Mouse (Mus musculus) embryonic facial prominence, embryonic 11.5 days (tissue): ENCODE data around the gene Tmem236. TPM values are rescaled to one million over a fixed set of nuclear protein-coding genes. Genes with fewer than 3 reads are reported as not detected.

Source experiments
- ATAC-seq: fragments of 200-750 bp; cut with Nextera tagmentation; replicated peaks from 2 replicates; pipeline ENCODE4 v1.8.0; 2017; ENCODE audit warnings: low read depth; ENCODE audit not compliant: insufficient number of reproducible peaks, low FRiP score, low TSS enrichment
- DNase-seq: peaks from one replicate; pipeline ENCODE4 v3.0.0-alpha.2; 2015; ENCODE audit warnings: low spot score
- H3K27ac ChIP-seq: fragments of 300-500 bp; sonication (generic); replicated peaks from 2 replicates; pipeline ENCODE4 v1.5.1; 2014; ENCODE audit warnings: mild to moderate bottlenecking, low read depth, low read length, control low read depth
- H3K27me3 ChIP-seq: fragments of 300-500 bp; sonication (generic); 2 replicates; pipeline ENCODE4 v1.6.1; 2014; ENCODE audit warnings: mild to moderate bottlenecking, low read length, moderate library complexity, mixed read lengths; ENCODE audit not compliant: control insufficient read depth, insufficient read depth
- H3K36me3 ChIP-seq: fragments of 300-500 bp; sonication (generic); replicated peaks from 2 replicates; pipeline ENCODE4 v1.6.1; 2014; ENCODE audit warnings: low read depth, mild to moderate bottlenecking, low read length, moderate library complexity, mixed read lengths; ENCODE audit not compliant: control insufficient read depth, insufficient read depth
- H3K4me1 ChIP-seq: fragments of 300-500 bp; sonication (generic); 2 replicates; pipeline ENCODE4 v1.6.1; 2014; ENCODE audit warnings: low read length, mixed read lengths; ENCODE audit not compliant: control insufficient read depth, insufficient read depth
- H3K4me2 ChIP-seq: fragments of 300-500 bp; sonication (generic); 2 replicates; pipeline ENCODE4 v1.6.1; 2014; ENCODE audit warnings: low read depth, mild to moderate bottlenecking, control low read depth, low read length, moderate library complexity
- H3K4me3 ChIP-seq: fragments of 300-500 bp; sonication (generic); 2 replicates; pipeline ENCODE4 v1.5.1; 2014; ENCODE audit warnings: low read depth, low read length, control low read depth
- H3K9ac ChIP-seq: fragments of 300-500 bp; sonication (generic); replicated peaks from 2 replicates; pipeline ENCODE4 v1.6.1; 2014; ENCODE audit warnings: mild to moderate bottlenecking, control low read depth, low read length
- H3K9me3 ChIP-seq: fragments of 300-500 bp; sonication (generic); replicated peaks from 2 replicates; pipeline ENCODE4 v1.6.1; 2016; ENCODE audit warnings: mild to moderate bottlenecking, low read length, inconsistent platforms, mixed read lengths; ENCODE audit not compliant: control insufficient read depth
- WGBS: fragments of 180-500 bp; shearing (Covaris S2); extraction: QIAGEN DNeasy Blood & Tissue Kit; methylation state at CpG from one replicate; pipeline ENCODE4 v1.1.7; 2014; 5-methylcytosine and 5-hydroxymethylcytosine counted together
- microRNA counts: library from miRNA; unstranded; fragments of <30 nt; microRNA quantifications from one replicate; lab custom pipeline; 2016
- microRNA-seq: library from miRNA; unstranded; fragments of <30 nt; microRNA quantifications from one replicate; pipeline ENCODE4, GENCODE M21; 2016; ENCODE audit warnings: borderline number of aligned reads
- polyA plus RNA-seq: library from polyadenylated mRNA; unstranded; fragments of >200 nt; fragmentation: Nextera tagmentation; extraction: Ambion mirVana; gene quantifications from 2 replicates; pipeline ENCODE4 v1.2.1, GENCODE M21; 2014

Gene Tmem236
- polyA plus RNA-seq, 1 experiment from 2014 or later: 0.06 TPM

GRCm38 (mm10) chr2:14262090-14262489 lies 87.8 kb downstream of the Tmem236 start:
- H3K27ac ChIP-seq: no peak overlapping the region
- DNase-seq: no peak
- H3K9ac ChIP-seq: no peak overlapping the region
- no peak overlapping the region for H3K4me2 ChIP-seq
- 90% methylated on average over 1 of the region's 1 CpGs for WGBS
- no peaks in the 10 kb centered on the region for H3K36me3 ChIP-seq
- H3K9me3 ChIP-seq: no peaks in the 10 kb centered on the region
- no peaks in the 10 kb centered on the region for H3K27me3 ChIP-seq
- no peaks in the 10 kb centered on the region for H3K4me1 ChIP-seq
- no peak overlapping the region for H3K4me3 ChIP-seq
- ATAC-seq: no peak

- no peak overlapping the region for H3K4me3 ChIP-seq
- H3K27me3 ChIP-seq: no peaks in the 10 kb centered on the region
- DNase-seq (no peak), ATAC-seq (no peak)
- no peaks in the 10 kb centered on the region for H3K9me3 ChIP-seq
- 71% methylated on average over 1 of the region's 1 CpGs for whole genome bisulfite sequencing
- H3K36me3 ChIP-seq: no peaks in the 10 kb centered on the region
- H3K9ac ChIP-seq: no peak overlapping the region
- H3K4me2 ChIP-seq: no peak overlapping the region
- no peaks in the 10 kb centered on the region for H3K4me1 ChIP-seq
- H3K27ac ChIP-seq: no peak overlapping the region
These were observed 94.8 kb downstream of the Tmem236 start for GRCm38 (mm10) chr2:14269160-14269559.

MicroRNAs encoded within 50 kb of the gene (microRNA counts, 519-probe panel; counts per million panel counts)
- microRNA mmu-miR-511 (lab: Ali Mortazavi, UCI): not detected

Small RNAs within 50 kb of the gene (microRNA-seq; reads per million reads assigned to microRNA genes)
- not detected for gene Mir511

Other genes starting within 250 kb of the Tmem236 start
- gene Hacd1, start 118.4 kb upstream of the Tmem236 start, polyA plus RNA-seq: 45.4 and 48.4 TPM in 2 replicates
- gene Stam, start 100.4 kb upstream of the Tmem236 start, polyA plus RNA-seq: 86.1 and 98.1 TPM in 2 replicates
- gene Mrc1, start 54.9 kb downstream of the Tmem236 start, polyA plus RNA-seq: 3.3 and 3.9 TPM in 2 replicates
- gene Slc39a12, start 213.8 kb downstream of the Tmem236 start, polyA plus RNA-seq: 0.17 and 0.20 TPM in 2 replicates